Mouse (Mus musculus) neural tube, embryonic 14.5 days (tissue): Measurements from ENCODE around the gene Guca2b. TPM values are rescaled to one million over a fixed set of nuclear protein-coding genes. Genes with fewer than 3 reads are reported as not detected.
"Not testable (repeated sequence)": the region's sequence is repeated elsewhere in the genome, so short reads cannot be mapped to it uniquely, and the experiment has no call there.

ENCODE experiments used
- ATAC-seq: fragments of 200-750 bp; cut with Nextera tagmentation; 2 replicates; pipeline ENCODE4 v1.8.0; 2017; ENCODE audit warnings: low read depth, mild to moderate bottlenecking, moderate TSS enrichment, moderate library complexity
- H3K27ac ChIP-seq: fragments of 300-500 bp; sonication (generic); 2 replicates; pipeline ENCODE4 v1.5.1; 2014; ENCODE audit warnings: low read depth, mild to moderate bottlenecking, control low read depth, low read length, moderate library complexity, mixed read lengths
- H3K27me3 ChIP-seq: fragments of 300-500 bp; sonication (generic); 2 replicates; pipeline ENCODE4 v1.6.1; 2014; ENCODE audit warnings: low read length; ENCODE audit not compliant: control insufficient read depth, insufficient read depth
- H3K36me3 ChIP-seq: fragments of 300-500 bp; sonication (generic); 2 replicates; pipeline ENCODE4 v1.6.1; 2014; ENCODE audit warnings: low read length, mixed read lengths; ENCODE audit not compliant: control insufficient read depth, insufficient read depth
- H3K4me1 ChIP-seq: fragments of 300-500 bp; sonication (generic); 2 replicates; pipeline ENCODE4 v1.6.1; 2014; ENCODE audit warnings: low read length; ENCODE audit not compliant: control insufficient read depth, insufficient read depth
- H3K4me2 ChIP-seq: fragments of 300-500 bp; sonication (generic); 2 replicates; pipeline ENCODE4 v1.6.1; 2014; ENCODE audit warnings: mild to moderate bottlenecking, low read depth, low read length, control low read depth
- H3K4me3 ChIP-seq: fragments of 300-500 bp; sonication (generic); 2 replicates; pipeline ENCODE4 v1.5.1; 2014; ENCODE audit warnings: low read depth, low read length, control low read depth, mixed read lengths
- H3K9ac ChIP-seq: fragments of 300-500 bp; sonication (generic); replicated peaks from 2 replicates; pipeline ENCODE4 v1.6.1; 2014; ENCODE audit warnings: low read depth, mild to moderate bottlenecking, control low read depth, low read length, mixed read lengths
- H3K9me3 ChIP-seq: fragments of 300-500 bp; sonication (generic); 2 replicates; pipeline ENCODE4 v1.6.1; 2016; ENCODE audit warnings: low read length; ENCODE audit not compliant: control insufficient read depth
- WGBS: fragments of 180-500 bp; shearing (Covaris S2); extraction: QIAGEN DNeasy Blood & Tissue Kit; methylation state at CpG from one replicate; pipeline ENCODE4 v1.1.7; 2014; 5-methylcytosine and 5-hydroxymethylcytosine counted together
- polyA plus RNA-seq: library from polyadenylated mRNA; unstranded; fragments of >200 nt; fragmentation: Nextera tagmentation; extraction: Ambion mirVana; gene quantifications from 2 replicates; pipeline ENCODE4 v1.2.1, GENCODE M21; 2014

The Guca2b gene
- polyA plus RNA-seq, 1 experiment from 2014 or later, result not detected

DNA sequence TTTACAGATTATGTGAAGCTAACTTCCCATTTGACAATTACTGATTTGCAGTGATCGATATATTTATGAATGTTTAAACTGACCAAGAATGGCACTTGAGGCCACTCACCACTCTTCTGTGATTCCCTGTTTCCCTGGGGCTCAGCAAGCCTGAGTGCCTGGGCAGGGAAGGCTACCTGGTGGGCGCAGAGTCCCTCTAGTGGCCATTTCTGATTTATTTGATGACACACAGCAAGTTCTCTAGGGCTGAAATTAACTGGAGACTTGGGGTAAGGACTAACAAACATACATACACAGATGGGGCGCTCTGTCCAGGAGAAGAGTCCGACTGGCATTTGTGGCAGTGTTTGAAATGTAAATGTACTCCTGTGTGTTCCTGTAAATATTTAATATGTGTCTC lies 30.4 kb downstream of the Guca2b start:
- not testable (repeated sequence) for H3K9ac ChIP-seq, H3K27me3 ChIP-seq, H3K36me3 ChIP-seq, H3K9me3 ChIP-seq, H3K4me1 ChIP-seq, H3K4me3 ChIP-seq, H3K27ac ChIP-seq, ATAC-seq, H3K4me2 ChIP-seq
- 87% methylated on average over 3 of the region's 4 CpGs for WGBS

DNA sequence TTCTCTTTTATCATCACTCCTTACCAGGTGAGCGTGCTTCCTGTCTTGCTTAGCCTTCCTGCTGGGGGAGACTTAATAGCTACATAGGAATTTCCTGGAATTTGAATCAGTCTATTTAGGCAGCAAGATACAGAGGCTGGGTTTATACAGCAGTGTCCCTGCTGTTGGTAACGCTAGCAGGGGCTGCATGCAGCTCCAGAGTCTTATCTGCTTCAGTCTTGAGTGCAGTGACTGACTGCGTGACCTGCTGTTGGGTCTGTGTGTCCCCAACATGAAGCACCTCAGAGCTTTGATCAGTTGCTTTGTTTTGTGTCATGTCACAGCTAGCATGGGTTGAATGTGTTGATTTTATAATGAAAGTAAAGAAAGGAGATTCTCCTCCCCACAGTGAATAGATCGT lies 31.4 kb downstream of the Guca2b start:
- H3K4me1 ChIP-seq, result no peaks in the 10 kb centered on the region
- no peak overlapping the region for H3K27ac ChIP-seq
- H3K4me3 ChIP-seq, result no peak overlapping the region
- WGBS, result 75% methylated on average over 4 of the region's 4 CpGs
- H3K9me3 ChIP-seq, result no peaks in the 10 kb centered on the region
- H3K4me2 ChIP-seq, result no peak overlapping the region
- no peak overlapping the region for H3K9ac ChIP-seq
- H3K27me3 ChIP-seq, result no peaks in the 10 kb centered on the region
- peaks cover 13% of the 10 kb centered on the region; the same call in 1 of the 2 replicates for H3K36me3 ChIP-seq
- no peak for ATAC-seq

DNA sequence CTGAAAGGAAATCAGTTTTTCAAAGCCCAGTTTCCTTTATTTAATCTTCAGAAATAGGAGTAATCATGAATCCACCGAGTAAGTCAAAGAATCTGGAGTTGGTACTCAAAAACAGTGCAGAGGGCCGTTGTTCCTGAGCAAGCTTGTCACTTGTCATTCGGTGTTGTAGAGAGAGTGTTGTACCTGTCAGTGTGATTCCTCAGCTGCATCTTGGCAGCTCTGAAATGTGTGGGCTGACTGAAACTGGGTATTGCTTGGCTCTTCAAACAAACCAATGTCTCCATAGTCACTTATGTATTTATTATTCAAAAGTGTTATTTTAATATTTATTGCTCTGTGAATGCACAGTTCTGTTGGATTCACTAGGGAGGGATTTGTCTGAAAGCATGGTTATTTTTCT lies 31.9 kb downstream of the Guca2b start:
- H3K27me3 ChIP-seq, result no peaks in the 10 kb centered on the region
- H3K9ac ChIP-seq, result no peak overlapping the region
- no peak overlapping the region for H3K4me2 ChIP-seq
- WGBS, result 94% methylated on average over 3 of the region's 3 CpGs
- H3K9me3 ChIP-seq, result no peaks in the 10 kb centered on the region
- no peak overlapping the region for H3K4me3 ChIP-seq
- no peak overlapping the region for H3K27ac ChIP-seq
- no peaks in the 10 kb centered on the region for H3K4me1 ChIP-seq
- ATAC-seq, result no peak
- peaks cover 16% of the 10 kb centered on the region for H3K36me3 ChIP-seq

DNA sequence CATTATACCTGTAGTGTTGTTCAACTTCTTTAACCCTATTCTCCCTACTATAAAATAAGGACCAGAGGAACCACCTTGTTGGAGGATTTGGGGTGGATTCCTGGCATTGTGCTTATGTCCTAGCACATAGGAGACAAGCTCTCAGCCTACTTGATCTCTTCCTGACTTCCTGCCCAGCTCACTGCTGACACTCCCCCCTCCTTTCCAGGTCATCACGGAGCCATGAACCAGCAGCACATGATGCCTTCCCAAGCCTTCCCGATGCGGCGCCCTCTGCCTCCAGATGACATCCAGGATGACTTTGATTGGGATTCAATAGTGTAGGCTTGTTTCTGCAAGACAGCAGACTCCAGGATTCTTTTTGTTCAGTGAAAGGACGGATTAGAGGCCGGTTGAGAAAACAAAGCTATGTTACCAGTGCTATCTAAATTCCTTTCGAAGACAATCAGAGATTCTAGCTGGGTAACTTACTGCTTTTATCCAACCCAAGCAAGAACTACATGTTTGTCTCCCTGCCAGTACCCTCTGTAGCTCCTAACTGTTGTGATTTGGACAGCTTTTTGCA lies 32.6 kb downstream of the Guca2b start:
- H3K36me3 ChIP-seq, result peaks cover 16% of the 10 kb centered on the region
- ATAC-seq, result no peak
- H3K27ac ChIP-seq, result no peak overlapping the region
- H3K4me1 ChIP-seq, result no peaks in the 10 kb centered on the region
- no peak overlapping the region for H3K9ac ChIP-seq
- no peak overlapping the region for H3K4me2 ChIP-seq
- no peak overlapping the region for H3K4me3 ChIP-seq
- no peaks in the 10 kb centered on the region for H3K27me3 ChIP-seq
- no peaks in the 10 kb centered on the region for H3K9me3 ChIP-seq
- 74% methylated on average over 7 of the region's 7 CpGs for WGBS

DNA sequence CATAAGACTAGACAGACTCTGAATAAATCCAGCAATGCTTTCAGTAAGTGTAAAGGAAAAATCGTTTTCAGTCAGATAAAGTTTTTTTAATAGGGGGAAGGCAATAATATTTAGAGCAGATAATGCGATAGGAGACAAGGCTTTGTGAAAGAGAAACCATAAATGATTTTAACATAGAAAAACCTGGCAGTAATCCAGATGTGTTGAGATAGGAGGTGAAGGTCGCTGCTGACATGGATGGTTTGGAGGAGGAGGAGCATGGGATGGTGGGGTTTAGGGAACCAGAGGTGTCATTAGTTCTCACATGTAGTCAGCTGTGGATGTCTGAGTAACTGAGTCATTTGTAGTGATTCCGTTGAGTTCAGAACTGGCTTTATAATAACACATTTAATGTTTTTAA lies 44.0 kb downstream of the Guca2b start:
- Histone ChIP-seq H3K4me3 (no peak overlapping the region), H3K9ac (no peak overlapping the region), H3K27ac (no peak overlapping the region), H3K36me3 (peaks cover 3% of the 10 kb centered on the region), H3K4me2 (no peak overlapping the region), H3K9me3 (no peaks in the 10 kb centered on the region), H3K4me1 (no peaks in the 10 kb centered on the region), H3K27me3 (no peaks in the 10 kb centered on the region)
- 87% methylated on average over 4 of the region's 4 CpGs for WGBS
- ATAC-seq, result no peak

DNA sequence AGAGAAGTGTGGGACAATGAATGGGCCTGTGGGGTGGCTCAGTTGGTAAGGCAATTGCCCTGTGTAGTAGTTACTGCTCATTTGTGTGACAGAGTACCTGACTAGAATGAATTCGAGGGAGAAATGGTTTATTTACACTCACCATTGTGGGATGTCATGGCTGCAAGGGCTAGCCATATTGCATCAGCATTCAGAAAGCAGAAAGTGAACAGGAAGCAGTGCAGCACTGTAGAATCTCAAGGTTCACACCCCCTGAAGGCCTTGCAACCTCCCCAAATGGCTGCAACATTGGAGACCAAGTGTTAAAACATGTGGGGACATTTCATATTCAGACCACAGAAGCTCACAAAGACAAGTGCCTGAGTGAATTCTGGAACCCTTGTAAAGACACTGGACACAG lies 44.7 kb downstream of the Guca2b start:
- Histone ChIP-seq H3K9me3 (no peaks in the 10 kb centered on the region), H3K36me3 (no peaks in the 10 kb centered on the region), H3K9ac (no peak overlapping the region), H3K4me3 (no peak overlapping the region), H3K27me3 (no peaks in the 10 kb centered on the region), H3K4me1 (no peaks in the 10 kb centered on the region), H3K4me2 (no peak overlapping the region), H3K27ac (0 out of 2 replicates have a peak overlapping the region, but pooled peaks have one; percentile 44)
- no peak for ATAC-seq
- WGBS, result 25% methylated on average over 1 of the region's 1 CpGs

DNA sequence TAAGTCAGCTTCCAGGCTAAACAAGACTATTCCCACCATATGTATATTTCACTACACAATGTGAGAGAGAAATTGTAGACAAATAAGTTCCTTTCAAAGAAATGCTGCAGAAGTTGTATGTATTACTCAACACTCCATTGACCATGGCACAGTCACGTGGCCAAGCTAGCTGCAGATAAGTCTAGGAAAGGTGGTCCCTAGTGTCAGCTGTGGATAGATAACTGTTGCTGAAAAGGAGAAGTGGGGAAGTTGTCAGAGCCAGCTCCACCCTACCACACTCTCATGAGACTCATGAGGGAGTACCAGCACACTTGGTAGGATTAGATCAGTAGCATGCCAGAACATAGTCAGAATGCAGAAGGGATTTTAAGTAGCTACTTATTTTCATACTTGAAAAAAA lies 49.3 kb downstream of the Guca2b start:
- no peak overlapping the region for H3K4me2 ChIP-seq
- no peak overlapping the region for H3K27ac ChIP-seq
- 90% methylated on average over 1 of the region's 1 CpGs for WGBS
- no peak overlapping the region for H3K9ac ChIP-seq
- H3K36me3 ChIP-seq, result no peaks in the 10 kb centered on the region
- H3K4me3 ChIP-seq, result no peak overlapping the region
- no peaks in the 10 kb centered on the region for H3K27me3 ChIP-seq
- no peak for ATAC-seq
- no peaks in the 10 kb centered on the region for H3K9me3 ChIP-seq
- H3K4me1 ChIP-seq, result no peaks in the 10 kb centered on the region

Other genes starting within 250 kb of the Guca2b start
- 24.9 and 26.6 TPM in 2 replicates for gene Ccdc30, start 243.4 kb downstream of the Guca2b start, polyA plus RNA-seq
- 22.4 and 27.6 TPM in 2 replicates for gene Ppcs, start 236.5 kb downstream of the Guca2b start, polyA plus RNA-seq
- 0.32 TPM in 1 of 2 replicates, not detected in the other for gene Zmynd12, start 236.1 kb downstream of the Guca2b start, polyA plus RNA-seq
- 33.4 and 37.7 TPM in 2 replicates for gene Rimkla, start 166.3 kb downstream of the Guca2b start, polyA plus RNA-seq
- 30.7 and 37.3 TPM in 2 replicates for gene Foxj3, start 122.0 kb downstream of the Guca2b start, polyA plus RNA-seq
- gene Frg2f1, start 119.4 kb downstream of the Guca2b start, polyA plus RNA-seq, result 10.4 and 11.1 TPM in 2 replicates
- not detected in 2 replicates for gene Guca2a, start 21.2 kb downstream of the Guca2b start, polyA plus RNA-seq
- gene Hivep3, start 74.8 kb upstream of the Guca2b start, polyA plus RNA-seq, result 21.3 and 23.9 TPM in 2 replicates